Mouse (Mus musculus): ENCODE measurements around the gene Epha4.
A peak's percentile ranks its signal among the peaks of the same experiment; 100 is the strongest.

Epha4 gene

DNA sequence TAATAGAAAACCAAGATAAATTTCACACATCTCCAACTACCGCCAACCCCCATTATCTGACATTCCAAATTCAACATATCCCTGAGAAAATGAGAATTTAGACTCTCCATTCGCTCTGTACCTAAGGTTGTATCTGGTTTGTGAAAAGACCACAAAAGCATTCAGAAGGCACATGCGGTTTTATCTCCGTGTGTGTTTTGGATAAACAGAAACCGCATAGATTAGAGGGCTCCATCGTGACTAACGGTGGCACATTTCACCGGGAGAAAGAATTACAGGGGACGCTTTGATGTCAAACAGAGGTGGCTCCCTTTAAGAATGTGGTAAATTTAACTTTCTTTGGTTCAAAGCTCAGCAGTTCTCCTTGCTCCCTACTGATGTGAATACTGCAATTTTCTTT lies 107.5 kb downstream of the Epha4 start:
- DNase-seq (ENCODE audit: low read depth, low spot score): no peak

DNA sequence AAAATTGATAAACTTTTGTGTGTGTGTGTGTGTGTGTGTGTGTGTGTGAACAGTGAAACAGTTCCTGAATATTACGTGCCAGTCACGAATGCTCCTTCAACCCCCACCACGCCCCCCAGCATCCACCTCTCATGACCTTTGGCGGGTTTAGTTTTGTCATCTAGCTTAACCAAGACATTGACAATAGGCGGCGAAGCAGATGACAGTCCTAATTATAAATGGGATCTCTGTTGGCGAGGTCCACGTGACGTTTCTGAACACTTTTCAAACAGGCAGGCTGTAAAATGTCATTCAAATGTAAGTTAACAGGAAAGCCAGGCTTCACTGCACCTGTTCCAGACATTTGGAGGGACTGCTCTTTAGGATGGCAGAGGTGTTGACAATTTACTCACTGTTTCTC lies 108.3 kb downstream of the Epha4 start:
- no peak for DNase-seq (ENCODE audit: low read depth, low spot score)

DNA sequence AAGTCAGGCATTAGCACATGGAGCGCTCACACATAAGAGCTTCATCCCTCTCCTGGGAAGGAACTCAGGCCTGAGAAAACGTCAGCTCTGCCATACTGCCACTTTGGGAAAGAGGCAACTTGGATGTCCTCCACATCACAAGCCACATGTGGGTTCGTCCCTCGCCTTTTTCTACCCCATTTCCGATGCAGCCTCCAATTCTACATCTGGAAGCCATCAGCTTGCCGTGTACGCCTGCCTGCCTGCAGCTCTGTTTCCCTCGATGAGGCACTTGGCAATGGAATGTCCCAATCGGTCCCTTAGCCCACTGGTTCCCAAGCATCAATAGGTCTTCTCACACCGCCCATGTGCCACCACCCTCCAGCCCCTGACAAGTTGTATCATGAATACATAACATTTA lies 110.4 kb downstream of the Epha4 start:
- DNase-seq (ENCODE audit: low read depth, low spot score): no peak

DNA sequence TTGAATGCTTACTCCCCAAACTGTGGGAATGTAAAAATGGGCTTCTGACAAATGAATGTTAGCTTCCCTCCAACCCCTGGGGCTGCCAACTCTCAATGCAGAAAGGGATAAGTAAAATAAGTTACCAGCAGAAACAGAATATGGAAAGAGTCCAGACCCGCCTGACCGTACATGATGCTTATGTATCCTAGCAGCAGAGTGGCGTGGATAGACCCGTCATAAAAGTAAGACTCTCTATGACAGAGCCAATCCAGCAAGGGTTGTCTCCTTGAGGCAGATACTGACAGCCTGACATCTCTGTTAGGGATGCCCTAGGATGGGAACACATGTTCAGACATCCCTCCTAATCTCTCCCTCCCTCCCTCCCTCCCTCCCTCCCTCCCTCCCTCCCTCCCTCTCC lies 111.9 kb downstream of the Epha4 start:
- DNase-seq (ENCODE audit: low read depth, low spot score): no peak

DNA sequence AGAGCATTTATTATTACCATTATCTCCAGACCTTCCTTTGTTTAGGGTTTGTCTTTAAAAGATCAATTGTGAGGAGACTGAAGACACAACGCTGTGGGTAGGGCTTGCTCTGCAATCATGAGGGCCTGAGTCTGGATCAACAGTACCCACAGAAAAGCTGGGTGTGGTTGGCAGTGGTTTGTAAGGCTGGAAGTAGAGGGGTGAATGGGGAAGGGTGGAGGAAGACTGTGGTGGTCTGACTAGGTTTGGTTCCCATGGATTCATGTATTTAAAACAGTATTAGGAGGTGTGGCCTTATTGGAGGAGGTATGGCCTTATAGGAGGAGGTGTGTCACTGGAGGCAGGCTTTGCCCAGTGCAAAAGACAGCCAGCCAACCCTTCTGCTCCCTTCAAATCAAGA lies 113.4 kb downstream of the Epha4 start:
- no peak for DNase-seq (ENCODE audit: low read depth, low spot score)

DNA sequence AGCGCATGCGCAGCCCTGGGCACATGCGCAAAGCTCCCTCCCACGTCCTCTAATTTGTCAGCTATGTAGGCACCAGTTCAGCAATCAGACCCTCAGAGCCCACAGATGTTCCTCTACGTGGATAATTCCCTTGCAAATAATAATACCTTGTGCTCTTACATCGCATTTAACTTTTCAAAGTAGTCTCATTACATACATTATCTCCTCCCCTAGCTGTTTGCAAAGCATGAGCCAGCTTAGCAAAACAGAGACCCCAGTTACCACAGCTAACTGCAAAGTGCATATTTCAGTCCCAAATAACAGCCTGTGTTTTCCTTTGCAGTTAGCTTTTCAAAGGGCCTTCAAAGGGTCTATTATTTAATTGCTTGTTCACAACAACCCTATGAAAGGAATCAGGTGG lies 123.3 kb downstream of the Epha4 start:
- no peak for DNase-seq (ENCODE audit: low read depth, low spot score)

DNA sequence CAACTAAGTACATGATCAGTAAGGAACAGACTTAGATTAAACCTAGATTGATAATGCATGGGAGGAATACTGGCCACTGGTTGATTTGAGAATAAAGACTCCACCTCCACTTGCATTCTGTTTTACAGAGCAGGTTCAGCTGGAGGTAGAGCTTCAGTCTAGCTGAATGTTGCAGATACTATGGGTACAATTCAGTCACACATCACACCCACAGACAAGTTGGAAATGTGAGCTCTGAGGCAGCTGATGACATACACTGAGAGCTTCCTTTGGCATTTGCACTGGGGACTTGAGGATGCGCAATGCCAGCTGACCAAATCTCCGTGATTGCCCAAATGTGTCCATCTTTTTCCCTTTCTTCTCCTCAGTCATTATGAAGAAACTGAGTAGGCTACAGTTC lies 125.8 kb downstream of the Epha4 start:
- DNase-seq (ENCODE audit: low read depth, low spot score): no peak

DNA sequence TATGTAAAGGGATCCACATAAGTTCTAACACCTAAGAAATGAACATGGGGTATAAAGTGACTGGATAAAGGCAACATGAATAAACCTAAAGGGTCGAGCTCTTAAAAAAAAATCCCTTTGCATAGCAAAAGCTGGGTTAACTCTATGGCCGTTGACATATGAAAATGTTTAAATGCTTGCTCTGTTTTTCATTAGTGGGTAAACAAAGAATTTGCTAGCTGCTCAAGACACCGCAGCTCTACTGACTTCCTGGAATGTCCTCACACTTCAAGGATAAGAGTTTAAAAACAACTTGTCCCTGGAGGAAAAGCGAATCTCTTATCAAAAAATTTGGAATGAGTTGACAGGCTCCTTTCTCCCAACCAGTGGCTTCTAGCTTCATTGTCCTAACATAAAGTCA lies 126.3 kb downstream of the Epha4 start:
- no peak for DNase-seq (ENCODE audit: low read depth, low spot score)

DNA sequence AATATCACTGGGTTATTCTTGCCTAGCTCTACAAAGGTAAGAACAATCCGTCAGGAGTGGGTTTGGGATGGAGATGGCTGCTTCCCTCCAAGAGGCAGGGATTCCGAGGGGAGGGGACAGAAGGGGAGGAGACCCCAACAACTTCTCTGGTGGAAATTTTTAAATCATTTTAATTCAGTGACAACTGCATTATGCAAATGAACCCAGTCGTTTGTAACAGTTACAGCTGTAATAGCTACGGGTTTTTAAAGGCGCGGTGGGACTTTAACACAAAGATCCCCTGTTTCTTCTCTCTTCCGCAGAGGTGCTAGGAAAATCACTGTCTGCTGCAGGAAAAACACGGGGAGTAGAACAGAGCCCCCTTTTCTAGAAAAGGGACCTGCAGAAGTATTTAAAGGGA lies 129.3 kb downstream of the Epha4 start:
- no peak for DNase-seq (ENCODE audit: low read depth, low spot score)

DNA sequence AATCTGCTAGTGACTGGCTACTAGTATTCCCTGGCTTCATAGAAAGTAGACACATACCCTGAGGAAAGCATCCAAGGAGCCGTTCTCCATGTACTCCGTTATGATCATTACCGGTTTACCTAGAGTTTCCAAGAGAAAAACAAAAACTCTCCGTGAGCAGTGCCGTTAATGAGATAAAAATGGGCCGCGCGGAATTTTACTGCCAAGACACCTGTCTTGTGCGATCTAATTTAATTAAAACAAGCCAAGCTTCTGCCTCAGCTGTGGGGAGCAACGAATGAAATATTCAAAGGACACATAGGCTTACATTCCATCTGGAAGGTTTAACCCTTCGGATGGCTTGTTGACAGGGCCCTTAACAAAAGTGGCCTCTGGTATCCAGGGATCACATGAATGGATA lies 131.4 kb downstream of the Epha4 start:
- DNase-seq (ENCODE audit: low read depth, low spot score): no peak

DNA sequence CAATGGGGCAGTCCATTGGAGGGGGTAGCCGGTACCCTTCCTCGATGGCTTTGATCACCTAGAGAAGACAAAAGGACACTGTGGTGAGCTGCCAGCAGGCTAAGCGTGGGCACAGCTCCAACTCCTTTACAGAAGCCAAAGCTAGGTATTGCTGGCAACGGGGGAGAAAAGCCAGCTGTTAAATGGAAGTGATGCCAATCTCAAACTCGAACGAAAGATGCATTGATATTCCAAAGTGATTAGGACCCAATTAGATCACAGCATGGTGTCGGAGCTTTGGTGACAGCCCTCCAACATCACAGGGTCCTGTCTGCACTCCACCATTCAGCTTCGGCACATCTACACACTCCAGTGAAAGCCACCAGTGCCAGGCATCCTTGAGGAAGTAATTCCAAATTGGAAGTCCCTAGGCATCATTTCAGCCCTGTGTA lies 137.3 kb downstream of the Epha4 start:
- DNase-seq (ENCODE audit: low read depth, low spot score): no peak

DNA sequence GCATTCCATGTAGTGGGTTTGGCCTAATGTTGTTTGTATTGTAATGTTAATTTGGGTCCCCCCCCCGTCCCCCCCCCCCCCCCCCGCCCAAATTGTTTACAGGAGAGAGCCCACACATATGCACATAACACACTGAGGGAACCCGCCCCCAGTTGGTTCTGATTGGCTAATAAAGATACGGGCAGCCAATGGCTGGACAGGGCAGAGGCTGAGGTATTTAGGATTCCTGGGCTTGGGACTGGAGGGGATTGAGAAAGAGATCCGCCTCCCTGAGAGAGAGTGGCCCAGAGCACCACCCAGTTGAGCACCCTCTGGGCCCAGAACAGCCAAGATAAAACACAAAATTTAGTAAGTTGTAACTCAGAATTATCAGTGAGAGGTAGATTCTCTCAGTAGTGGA lies 140.8 kb downstream of the Epha4 start:
- peak; percentile 88 for DNase-seq (ENCODE audit: low read depth, low spot score)

DNA sequence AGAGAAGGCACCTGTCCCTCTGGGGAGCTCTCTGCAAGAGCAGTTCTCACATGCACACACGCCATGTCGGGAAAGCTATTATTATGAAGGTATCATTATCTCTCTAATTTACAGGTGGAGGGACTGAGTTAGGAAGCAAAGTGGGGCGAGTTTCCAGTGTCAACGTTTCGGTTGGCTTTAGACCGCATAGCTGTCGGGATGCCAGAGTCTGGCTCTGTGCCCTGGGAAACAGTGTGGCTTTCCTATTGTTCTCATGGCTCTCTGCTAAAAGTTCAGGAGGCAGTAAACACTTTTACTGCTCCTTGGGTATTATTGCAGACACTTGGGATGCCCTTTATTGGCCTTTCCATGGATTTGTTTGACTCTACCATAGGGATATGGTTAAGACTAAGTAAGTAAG lies 144.0 kb downstream of the Epha4 start:
- no peak for DNase-seq (ENCODE audit: low read depth, low spot score)

DNA sequence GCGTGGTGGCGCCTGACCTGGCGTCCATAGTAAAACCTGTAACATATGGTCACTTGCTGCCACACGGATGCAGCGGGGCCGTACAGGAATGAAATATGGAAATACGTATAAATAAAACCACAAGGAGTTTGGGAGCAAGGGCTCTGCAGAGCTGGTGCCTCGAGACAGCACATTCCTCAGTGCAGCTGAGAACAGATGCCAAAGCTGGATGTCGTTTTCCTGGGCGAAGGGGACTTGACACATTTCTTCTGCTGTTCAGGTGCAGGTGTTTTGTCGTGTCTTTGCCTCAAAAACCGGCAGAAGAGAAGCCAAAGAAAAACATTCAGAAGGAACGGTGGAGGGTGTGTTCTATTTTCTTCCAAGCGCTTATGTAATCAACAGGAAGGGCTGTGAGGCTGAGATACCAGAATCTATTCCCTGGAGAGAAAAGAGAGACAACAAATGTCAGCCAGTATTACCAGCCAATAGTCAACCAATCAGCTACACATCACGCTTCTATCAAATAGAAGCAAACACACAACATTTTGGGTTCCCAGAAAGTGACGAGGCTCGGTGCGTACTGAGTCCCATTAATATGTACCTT lies 145.5 kb downstream of the Epha4 start:
- DNase-seq (ENCODE audit: low read depth, low spot score): no peak

DNA sequence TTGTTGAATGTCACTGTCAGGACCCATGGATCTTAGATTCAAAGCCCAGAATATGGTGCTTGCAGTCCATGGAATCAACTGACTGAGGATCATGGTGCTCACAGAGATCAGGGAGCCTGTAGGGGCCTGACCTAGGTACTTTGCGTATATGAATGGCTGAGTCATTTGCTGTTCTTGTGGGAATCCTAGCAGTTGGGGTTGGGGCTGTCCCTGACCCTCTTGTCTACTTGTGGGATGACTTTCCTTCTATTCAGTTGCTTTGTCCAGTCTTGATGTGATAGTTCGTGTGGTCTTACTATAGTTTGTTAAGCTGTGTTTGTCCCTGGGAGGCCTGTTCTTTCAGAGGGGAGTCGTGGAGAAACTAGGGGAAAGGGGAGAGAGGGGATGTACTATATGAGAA lies 149.0 kb downstream of the Epha4 start:
- no peak for DNase-seq (ENCODE audit: low read depth, low spot score)

DNA sequence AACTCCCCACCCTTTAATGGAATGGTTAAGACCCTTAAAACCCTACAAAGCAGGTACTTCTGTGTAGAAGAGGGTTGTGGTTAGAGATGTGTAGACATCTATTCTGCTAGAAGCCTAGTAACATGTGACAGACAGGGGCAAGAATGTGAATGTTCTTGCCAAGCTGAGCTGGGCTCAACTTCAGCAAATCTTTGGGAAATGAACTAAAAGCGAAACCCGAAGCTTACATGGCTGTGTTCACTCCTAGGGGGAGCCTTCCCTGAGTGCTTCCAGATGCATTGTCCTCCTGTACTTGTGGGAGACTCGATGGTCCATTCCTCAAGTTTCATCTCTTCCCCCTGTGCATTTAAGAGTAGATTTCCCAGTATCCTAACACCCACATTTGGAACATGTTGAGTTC lies 150.3 kb downstream of the Epha4 start:
- no peak for DNase-seq (ENCODE audit: low read depth, low spot score)

DNA sequence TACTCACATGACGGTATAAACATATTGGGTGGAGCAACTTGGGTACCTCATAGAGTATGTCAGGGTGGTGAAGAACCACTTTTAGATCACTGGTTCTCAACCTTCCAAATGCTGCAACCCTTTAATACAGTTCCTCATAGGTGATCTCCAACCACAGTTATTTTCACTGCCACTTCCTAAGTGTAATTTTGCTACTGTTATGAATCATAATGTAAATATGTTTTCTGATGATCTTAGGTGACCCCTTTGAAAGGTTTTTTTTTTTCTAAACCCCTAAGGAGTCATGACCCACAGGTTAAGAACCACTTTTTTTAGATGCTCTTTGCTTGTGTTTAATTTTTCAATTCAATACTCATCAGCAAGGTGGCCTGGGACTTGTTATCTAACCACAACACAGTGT lies 151.0 kb downstream of the Epha4 start:
- DNase-seq (ENCODE audit: low read depth, low spot score): no peak

DNA sequence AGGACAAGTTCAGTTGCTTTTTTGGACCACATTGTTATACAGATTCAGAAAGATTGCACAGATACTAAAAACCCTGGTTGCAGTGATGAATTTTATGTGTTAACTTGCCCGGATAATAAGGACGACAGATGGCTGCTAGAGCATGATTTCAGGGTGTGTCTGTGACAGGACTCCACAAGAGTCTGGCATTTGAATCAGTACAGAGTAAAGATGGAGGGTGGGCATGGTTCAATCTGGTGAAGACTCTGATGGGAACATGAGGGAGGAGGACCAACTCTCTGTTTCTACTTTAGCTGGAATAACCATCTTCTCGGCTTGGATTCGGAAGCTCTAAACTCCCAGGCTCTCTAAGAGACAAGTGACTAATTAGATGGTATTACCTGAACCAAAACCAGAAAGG lies 168.4 kb downstream of the Epha4 start:
- no peak for DNase-seq (ENCODE audit: low read depth, low spot score)

DNA sequence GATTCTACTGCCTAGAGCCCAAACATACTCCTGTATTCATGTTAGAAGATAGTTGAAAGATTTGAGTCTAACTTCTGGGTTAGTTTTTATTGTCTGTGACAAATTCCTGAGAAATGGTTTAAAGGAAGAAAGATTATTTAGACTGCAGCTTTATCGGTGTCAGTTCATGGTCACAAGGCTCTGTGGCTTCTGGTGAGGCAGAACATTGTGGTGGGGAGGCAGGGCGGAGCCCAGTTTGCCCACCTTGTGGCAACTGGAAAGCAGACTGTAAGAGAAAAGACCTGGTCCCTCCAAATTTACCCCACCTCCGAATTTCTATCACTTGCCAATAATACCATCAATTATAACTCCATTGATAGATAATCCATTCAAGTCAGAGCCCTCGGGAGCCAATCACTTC lies 171.1 kb downstream of the Epha4 start:
- DNase-seq (ENCODE audit: low read depth, low spot score): no peak

DNA sequence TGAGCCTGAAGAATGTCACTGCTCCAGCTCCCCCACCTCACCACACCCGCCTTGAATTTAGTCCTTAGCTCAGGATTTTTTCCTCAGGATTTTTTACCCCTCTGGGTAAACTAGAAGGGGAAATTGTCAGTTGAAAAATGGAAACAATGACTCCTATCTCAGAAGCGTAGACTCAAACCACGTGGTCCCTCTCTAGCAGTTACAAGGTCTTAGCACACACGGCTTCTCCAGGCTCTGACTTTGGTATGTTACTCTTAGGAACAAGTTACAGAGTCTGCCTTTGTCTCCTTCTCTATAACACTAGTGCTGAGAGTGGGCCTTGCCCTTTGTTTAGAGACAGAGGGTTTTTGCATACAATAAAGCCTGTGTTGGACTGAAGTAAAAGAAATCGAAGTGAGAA lies 175.2 kb downstream of the Epha4 start:
- no peak for DNase-seq (ENCODE audit: low read depth, low spot score)

DNA sequence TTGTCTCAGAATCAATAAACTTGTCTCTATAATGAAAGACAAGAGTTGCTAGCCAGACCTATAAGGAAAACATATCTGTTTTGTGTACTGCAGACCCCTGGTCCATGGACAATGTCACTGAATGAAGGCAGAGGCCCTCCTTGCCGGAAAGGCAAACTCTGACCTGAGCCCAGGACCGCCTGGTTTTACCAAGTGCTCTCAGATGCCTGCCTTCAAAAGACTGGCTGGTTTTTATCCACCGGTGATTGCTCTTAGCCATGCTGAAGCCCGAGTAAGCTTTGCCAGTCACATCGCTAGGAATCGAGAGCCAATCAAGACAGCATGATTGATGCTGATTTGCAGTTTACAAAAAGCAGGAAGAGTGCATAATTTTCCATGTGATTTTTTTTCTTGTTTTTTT lies 176.5 kb downstream of the Epha4 start:
- DNase-seq (ENCODE audit: low read depth, low spot score): no peak

DNA sequence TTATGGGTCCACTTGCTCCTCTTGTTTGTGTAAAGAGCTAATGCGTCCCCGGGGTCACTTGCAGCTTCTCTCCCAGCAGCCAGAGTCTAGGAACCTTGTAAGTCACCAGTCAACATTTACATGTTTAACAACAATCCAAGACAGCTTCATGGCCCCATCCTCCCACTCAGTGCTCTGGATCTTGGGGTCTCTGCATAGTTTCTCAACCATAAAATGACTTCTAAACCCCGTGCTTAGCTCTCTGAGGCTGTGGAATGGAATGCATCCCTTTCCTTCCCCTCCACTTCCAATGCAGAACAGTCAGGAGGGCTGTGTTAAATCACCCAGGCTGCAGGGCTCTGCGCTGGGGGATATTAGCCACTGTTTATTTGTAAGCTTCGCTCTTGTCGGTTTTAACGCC lies 178.0 kb downstream of the Epha4 start:
- DNase-seq (ENCODE audit: low read depth, low spot score): no peak

DNA sequence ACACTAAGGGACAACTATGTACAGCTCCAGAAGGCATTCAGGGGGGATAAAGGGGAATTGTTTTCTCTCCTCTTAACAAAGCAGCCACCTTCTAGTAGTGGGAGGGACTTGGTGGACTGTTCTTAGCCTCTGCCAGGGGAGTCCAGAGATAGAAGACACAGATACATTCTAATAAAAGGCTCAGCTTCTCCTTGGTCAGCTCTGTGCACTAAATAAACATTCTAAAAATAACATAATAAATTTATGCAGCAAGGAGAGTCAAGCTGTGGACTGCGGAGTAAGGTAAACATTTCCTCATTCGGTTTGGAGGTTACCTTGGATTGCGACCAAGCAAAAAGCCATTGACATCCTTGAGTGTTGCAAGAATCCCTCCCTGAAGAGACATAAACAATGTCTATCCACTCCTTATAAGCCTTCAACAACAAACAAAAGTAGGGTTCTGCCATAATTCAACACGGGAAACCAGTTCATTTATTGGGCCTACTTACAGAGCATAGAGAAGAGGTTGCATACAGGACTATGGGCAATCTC lies 196.2 kb downstream of the Epha4 start:
- DNase-seq (ENCODE audit: low read depth, low spot score): no peak
